Mouse (Mus musculus): ENCODE data around the gene Cntnap1.

GRCm38 (mm10) chr11:101173112-101173511, 2.8 kb downstream of the Cntnap1 start:
- TF ChIP-seq POLR2A (IDR thresholded peaks at IDR 0.05; ENCODE audit: extremely low read depth, insufficient read depth, low read length) (no peak), CTCF (IDR thresholded peaks at IDR 0.05; ENCODE audit: extremely low read depth, insufficient read depth, low read length) (no peak)
